Comparison of ENCODE assay signal across 7 mouse cellular contexts in genomic region chr3:138197973-138198721, GRCm38 (mm10). TPM values are rescaled to one million over a fixed set of nuclear protein-coding genes. Genes with fewer than 3 reads are reported as not detected.
DNase-seq lines count a peak whose midpoint lies in the region; ATAC-seq lines count a peak whose summit lies in the region.

No protein-coding gene starts in this region.

- H3K27me3 ChIP-seq in embryonic facial prominence, embryonic 10.5 days (replicated peaks; ENCODE audit: low read depth, poor library complexity, severe bottlenecking): 0 out of 2 replicates have a peak, but pooled peaks cover 4% of the 10 kb centered on the region
- 0 out of 2 replicates have a peak, but pooled peaks cover 5% of the 10 kb centered on the region for H3K27me3 ChIP-seq in midbrain, embryonic 12.5 days

- ATAC-seq in midbrain, embryonic 12.5 days (ENCODE audit: low FRiP score, low read depth): peak; percentile 94

- H3K9ac ChIP-seq in midbrain, embryonic 12.5 days (replicated peaks): peak overlapping the region; percentile 40; the same call in 1 of the 2 replicates

- no peaks in the 10 kb centered on the region for H3K36me3 ChIP-seq in embryonic facial prominence, embryonic 10.5 days (replicated peaks)
- no peaks in the 10 kb centered on the region for H3K36me3 ChIP-seq in midbrain, embryonic 12.5 days

- H3K9me3 ChIP-seq in embryonic facial prominence, embryonic 10.5 days: no peaks in the 10 kb centered on the region
- no peaks in the 10 kb centered on the region for H3K9me3 ChIP-seq in midbrain, embryonic 12.5 days

- peak overlapping the region; percentile 46 for H3K4me2 ChIP-seq in midbrain, embryonic 12.5 days (replicated peaks)

- peak overlapping the region; percentile 38 for H3K4me3 ChIP-seq in embryonic facial prominence, embryonic 10.5 days
- peak overlapping the region; percentile 25; the same call in 1 of the 2 replicates for H3K4me3 ChIP-seq in midbrain, embryonic 12.5 days

- H3K27ac ChIP-seq in embryonic facial prominence, embryonic 10.5 days (replicated peaks): no peak overlapping the region; the same call in 1 of the 2 replicates
- H3K27ac ChIP-seq in midbrain, embryonic 12.5 days (replicated peaks): no peak overlapping the region

- intact Hi-C loops in left cerebral cortex, postnatal 4 days (cut with DNase I): loop anchor here (5.0 to 10.0 kb wide), 2 partner anchors 207 to 234 kb away; no protein-coding TSS in a partner anchor

- peak; percentile 94 for DNase-seq in adrenal gland, postnatal 10 days
- DNase-seq in embryonic facial prominence, embryonic 10.5 days (ENCODE audit: low spot score): peak; percentile 89
- DNase-seq in heart, adult 11 months: peak; percentile 94
- DNase-seq in kidney, adult 11 months: peak; percentile 64
- DNase-seq in left cerebral cortex, postnatal 4 days: peak; percentile 93
- DNase-seq in skeletal muscle tissue, adult 2 months (ENCODE audit: low read depth, low spot score): peak; percentile 80

- WGBS in embryonic facial prominence, embryonic 10.5 days: 29% methylated on average over 20 of the region's 20 CpGs
- WGBS in midbrain, embryonic 12.5 days: 26% methylated on average over 20 of the region's 20 CpGs

- H3K4me1 ChIP-seq in embryonic facial prominence, embryonic 10.5 days: no peaks in the 10 kb centered on the region
- H3K4me1 ChIP-seq in midbrain, embryonic 12.5 days: no peaks in the 10 kb centered on the region

RNA-seq across cellular contexts. Expression of gene 4930579F01Rik, which starts 4.5 kb away (rescaled TPM):
- not detected for total RNA-seq in adrenal gland, postnatal 10 days (2021)
- not detected in 2 replicates for polyA plus RNA-seq in embryonic facial prominence, embryonic 10.5 days (2016; fragmentation: Nextera tagmentation; extraction: Ambion mirVana)
- total RNA-seq in left cerebral cortex, postnatal 4 days (2021): not detected
- 0.14 TPM in 1 of 2 replicates, not detected in the other for polyA plus RNA-seq in midbrain, embryonic 12.5 days (2016; fragmentation: Nextera tagmentation; extraction: Ambion mirVana)

RNA-seq across cellular contexts. Expression of gene Adh7, which starts 19.4 kb away (rescaled TPM):
- 10 to 100 TPM; 10.8 to 23.5 TPM for total RNA-seq in adrenal gland, postnatal 10 days (2021)
- not detected in 2 replicates for polyA plus RNA-seq in embryonic facial prominence, embryonic 10.5 days (2016; fragmentation: Nextera tagmentation; extraction: Ambion mirVana)
- total RNA-seq in left cerebral cortex, postnatal 4 days (2021): under 1 TPM in 1 of 2 experiments, not detected in 1; 0.85 TPM
- polyA plus RNA-seq in midbrain, embryonic 12.5 days (2016; fragmentation: Nextera tagmentation; extraction: Ambion mirVana): 0.47 and 0.50 TPM in 2 replicates

RNA-seq across cellular contexts. Expression of gene Mttp, which starts 53.4 kb away (rescaled TPM):
- total RNA-seq in adrenal gland, postnatal 10 days (2021): 10 to 100 TPM; 16.3 to 30.1 TPM
- 9.8 and 10.0 TPM in 2 replicates for polyA plus RNA-seq in embryonic facial prominence, embryonic 10.5 days (2016; fragmentation: Nextera tagmentation; extraction: Ambion mirVana)
- 1 to 10 TPM; 4.4 to 5.0 TPM for total RNA-seq in left cerebral cortex, postnatal 4 days (2021)
- 12.4 and 14.1 TPM in 2 replicates for polyA plus RNA-seq in midbrain, embryonic 12.5 days (2016; fragmentation: Nextera tagmentation; extraction: Ambion mirVana)

RNA-seq across cellular contexts. Expression of gene Trmt10a, which starts 54.9 kb away (rescaled TPM):
- total RNA-seq in adrenal gland, postnatal 10 days (2021): 10 to 100 TPM in 1 of 2 experiments, 1 to 10 TPM in 1; 8.2 to 10.9 TPM
- 18.1 and 20.0 TPM in 2 replicates for polyA plus RNA-seq in embryonic facial prominence, embryonic 10.5 days (2016; fragmentation: Nextera tagmentation; extraction: Ambion mirVana)
- total RNA-seq in left cerebral cortex, postnatal 4 days (2021): 1 to 10 TPM; 4.4 to 5.5 TPM
- polyA plus RNA-seq in midbrain, embryonic 12.5 days (2016; fragmentation: Nextera tagmentation; extraction: Ambion mirVana): 14.0 and 15.6 TPM in 2 replicates

Comparison
In these comparisons a context has a peak if more than half of its experiments do, and no peak if none do; other contexts are left out.
1. RNA of gene Adh7, which starts 19.4 kb away (total RNA-seq): 10.8 to 23.5 TPM in adrenal gland, postnatal 10 days; 0.85 TPM in left cerebral cortex, postnatal 4 days; every median in the first group is over 4 times any median in the second.
2. Peak in every context shown above with its lines, with median percentiles within 50 percentile points of each other: DNase-seq.